Mouse (Mus musculus): Measurements from ENCODE around the gene Pxn. TPM values are rescaled to one million over a fixed set of nuclear protein-coding genes. Genes with fewer than 3 reads are reported as not detected.

The Pxn gene
- polyA plus RNA-seq, 1 experiment from 2014 or later: 28.6 TPM

DNA sequence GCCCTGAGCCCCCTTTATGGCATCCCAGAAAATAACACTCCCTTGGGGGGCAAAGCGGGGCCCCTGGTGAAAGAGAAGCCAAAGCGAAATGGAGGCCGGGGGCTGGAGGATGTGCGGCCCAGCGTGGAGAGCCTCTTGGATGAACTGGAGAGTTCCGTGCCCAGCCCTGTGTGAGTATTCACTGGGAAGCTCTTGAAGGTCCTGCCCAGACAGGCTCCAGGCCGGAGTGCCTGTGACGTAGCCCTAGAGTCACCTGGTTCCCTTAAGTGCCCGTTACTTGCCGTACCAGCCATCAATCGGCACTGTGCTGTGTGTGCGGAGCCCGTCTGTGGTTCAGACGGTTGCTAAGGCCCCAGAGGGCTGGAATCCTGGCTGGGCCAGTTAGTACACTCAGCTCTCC lies 39.2 kb downstream of the Pxn start:
- Histone ChIP-seq H3K9me3 (ENCODE audit: control insufficient read depth, low read length) (no peaks in the 10 kb centered on the region), H3K4me3 (ENCODE audit: low read depth, low read length) (no peak overlapping the region), H3K9ac (ENCODE audit: low read depth, low read length) (no peak overlapping the region; the same call in 1 of the 2 replicates), H3K4me2 (ENCODE audit: low read depth, low read length) (no peak overlapping the region), H3K27me3 (replicated peaks; ENCODE audit: control insufficient read depth, insufficient read depth, low read length) (no peaks in the 10 kb centered on the region), H3K36me3 (ENCODE audit: control insufficient read depth, insufficient read depth, low read length) (peaks cover 49% of the 10 kb centered on the region), H3K4me1 (ENCODE audit: control insufficient read depth, insufficient read depth, low read length) (peaks cover 28% of the 10 kb centered on the region), H3K27ac (replicated peaks; ENCODE audit: low read depth, low read length) (no peak overlapping the region)
- 78% methylated on average over 14 of the region's 14 CpGs for WGBS
- ATAC-seq (ENCODE audit: low read depth): no peak
- peak; percentile 30 for DNase-seq (ENCODE audit: low spot score)

- 69% methylated on average over 9 of the region's 11 CpGs for WGBS
- Histone ChIP-seq H3K4me3 (ENCODE audit: low read depth, low read length) (no peak overlapping the region), H3K9ac (ENCODE audit: low read depth, low read length) (no peak overlapping the region), H3K4me2 (ENCODE audit: low read depth, low read length) (no peak overlapping the region), H3K4me1 (ENCODE audit: control insufficient read depth, insufficient read depth, low read length) (peaks cover 28% of the 10 kb centered on the region), H3K27me3 (replicated peaks; ENCODE audit: control insufficient read depth, insufficient read depth, low read length) (no peaks in the 10 kb centered on the region), H3K36me3 (ENCODE audit: control insufficient read depth, insufficient read depth, low read length) (peaks cover 50% of the 10 kb centered on the region), H3K9me3 (ENCODE audit: control insufficient read depth, low read length) (no peaks in the 10 kb centered on the region), H3K27ac (replicated peaks; ENCODE audit: low read depth, low read length) (no peak overlapping the region; the same call in 1 of the 2 replicates)
- DNase-seq (ENCODE audit: low spot score) (no peak), ATAC-seq (ENCODE audit: low read depth) (no peak)
These were observed 40.1 kb downstream of the Pxn start for GRCm38 (mm10) chr5:115546536-115546935.

DNA sequence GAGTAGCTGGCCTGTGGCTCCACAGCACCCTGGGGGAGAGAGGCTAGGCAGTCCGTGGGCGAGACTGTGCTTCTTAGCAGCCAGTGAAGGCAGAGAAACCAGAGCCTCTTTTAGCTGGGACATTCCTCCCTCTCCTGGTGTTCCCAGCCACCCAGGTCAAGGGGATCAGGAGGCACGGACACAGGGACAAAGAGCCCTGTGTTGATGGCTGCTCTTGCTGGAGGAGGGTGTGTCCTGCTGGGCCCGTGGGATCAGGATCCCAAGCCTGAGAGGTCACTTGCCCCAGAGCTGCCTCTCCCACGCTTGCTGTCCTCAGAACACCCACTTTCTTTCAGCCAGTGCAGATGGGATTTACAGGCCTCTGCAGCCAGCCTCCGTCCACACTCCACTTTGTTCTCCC lies 40.5 kb downstream of the Pxn start:
- H3K4me3 ChIP-seq (ENCODE audit: low read depth, low read length): no peak overlapping the region
- H3K9ac ChIP-seq (ENCODE audit: low read depth, low read length): peak overlapping the region; percentile 10; the same call in 1 of the 2 replicates
- ATAC-seq (ENCODE audit: low read depth): no peak
- H3K9me3 ChIP-seq (ENCODE audit: control insufficient read depth, low read length): no peaks in the 10 kb centered on the region
- H3K4me1 ChIP-seq (ENCODE audit: control insufficient read depth, insufficient read depth, low read length): peaks cover 28% of the 10 kb centered on the region
- no peak overlapping the region for H3K4me2 ChIP-seq (ENCODE audit: low read depth, low read length)
- H3K27me3 ChIP-seq (replicated peaks; ENCODE audit: control insufficient read depth, insufficient read depth, low read length): no peaks in the 10 kb centered on the region
- H3K36me3 ChIP-seq (ENCODE audit: control insufficient read depth, insufficient read depth, low read length): peaks cover 54% of the 10 kb centered on the region
- peak; percentile 19 for DNase-seq (ENCODE audit: low spot score)
- 39% methylated on average over 5 of the region's 6 CpGs for WGBS
- H3K27ac ChIP-seq (replicated peaks; ENCODE audit: low read depth, low read length): no peak overlapping the region; the same call in 1 of the 2 replicates

DNA sequence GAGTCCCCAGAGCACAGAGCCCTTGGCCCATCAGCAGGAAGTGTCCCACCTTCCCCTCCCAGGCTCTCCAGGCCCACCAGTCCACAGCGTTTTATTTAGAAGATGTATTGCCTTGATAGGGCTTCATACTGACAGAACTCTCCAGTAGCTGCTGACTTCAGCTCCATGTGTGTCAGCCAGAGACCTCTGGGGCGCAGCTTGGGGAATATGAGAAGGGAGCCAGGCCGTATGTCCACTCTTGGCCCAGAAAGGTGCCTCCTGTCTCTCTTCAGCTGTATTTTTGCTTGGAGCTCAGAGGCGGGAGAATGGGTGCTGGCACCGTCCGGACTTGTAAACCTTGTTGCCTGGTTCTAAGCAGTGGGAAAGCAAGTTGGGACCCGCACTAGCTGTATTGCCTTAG lies 40.9 kb downstream of the Pxn start:
- no peak overlapping the region for H3K4me2 ChIP-seq (ENCODE audit: low read depth, low read length)
- peaks cover 58% of the 10 kb centered on the region for H3K36me3 ChIP-seq (ENCODE audit: control insufficient read depth, insufficient read depth, low read length)
- H3K27ac ChIP-seq (replicated peaks; ENCODE audit: low read depth, low read length): no peak overlapping the region; the same call in 1 of the 2 replicates
- DNase-seq (ENCODE audit: low spot score) (peak; percentile 41), ATAC-seq (ENCODE audit: low read depth) (no peak)
- no peaks in the 10 kb centered on the region for H3K9me3 ChIP-seq (ENCODE audit: control insufficient read depth, low read length)
- H3K9ac ChIP-seq (ENCODE audit: low read depth, low read length): 0 out of 2 replicates have a peak overlapping the region, but pooled peaks have one; percentile 10
- H3K4me1 ChIP-seq (ENCODE audit: control insufficient read depth, insufficient read depth, low read length): peaks cover 26% of the 10 kb centered on the region
- H3K27me3 ChIP-seq (replicated peaks; ENCODE audit: control insufficient read depth, insufficient read depth, low read length): no peaks in the 10 kb centered on the region
- no peak overlapping the region for H3K4me3 ChIP-seq (ENCODE audit: low read depth, low read length)
- 64% methylated on average over 7 of the region's 7 CpGs for WGBS

DNA sequence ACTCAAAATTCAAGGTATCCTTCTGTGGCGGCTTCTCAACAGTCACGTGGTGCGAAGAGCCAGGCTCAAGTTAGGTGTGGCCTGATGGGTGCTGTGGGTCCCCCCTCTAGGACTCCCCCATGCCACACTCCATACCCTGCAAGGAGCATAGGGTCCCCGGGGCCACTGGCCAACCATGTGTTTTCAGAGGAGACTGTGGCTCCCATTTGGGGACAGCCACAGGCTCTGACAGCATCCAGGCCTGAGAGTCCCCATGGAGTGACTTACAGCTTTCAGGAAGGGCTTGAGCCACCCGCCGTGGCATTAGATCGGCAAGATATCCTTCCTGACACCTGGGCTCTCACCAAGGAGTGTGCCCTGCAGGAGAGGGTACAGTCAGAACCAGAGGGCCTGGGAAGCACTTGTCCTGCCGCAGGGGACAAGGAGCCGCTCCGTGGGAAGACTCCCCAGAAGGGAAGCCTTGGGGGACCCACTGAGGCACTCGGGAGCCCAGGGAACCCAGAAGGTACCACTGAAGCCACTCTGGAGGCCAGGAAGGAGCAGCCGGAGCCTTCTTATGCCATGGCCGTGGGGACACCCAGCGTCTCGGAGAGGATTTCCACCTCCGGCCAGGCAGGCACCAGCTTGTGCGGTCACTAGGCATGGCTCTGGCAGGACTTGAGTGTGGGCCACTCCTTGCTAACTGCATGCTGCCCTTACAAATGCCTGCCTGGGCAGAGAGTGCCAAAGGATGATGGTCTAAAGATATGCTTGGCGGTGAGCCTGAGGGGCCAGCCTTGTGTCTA lies 42.2 kb downstream of the Pxn start:
- DNase-seq (ENCODE audit: low spot score): no peak
- 89% methylated on average over 18 of the region's 18 CpGs for WGBS
- Histone ChIP-seq H3K36me3 (ENCODE audit: control insufficient read depth, insufficient read depth, low read length) (peaks cover 69% of the 10 kb centered on the region), H3K9me3 (ENCODE audit: control insufficient read depth, low read length) (no peaks in the 10 kb centered on the region), H3K4me3 (ENCODE audit: low read depth, low read length) (no peak overlapping the region), H3K4me2 (ENCODE audit: low read depth, low read length) (no peak overlapping the region), H3K4me1 (ENCODE audit: control insufficient read depth, insufficient read depth, low read length) (peaks cover 13% of the 10 kb centered on the region), H3K27ac (replicated peaks; ENCODE audit: low read depth, low read length) (no peak overlapping the region), H3K9ac (ENCODE audit: low read depth, low read length) (no peak overlapping the region), H3K27me3 (replicated peaks; ENCODE audit: control insufficient read depth, insufficient read depth, low read length) (no peaks in the 10 kb centered on the region)
- ATAC-seq (ENCODE audit: low read depth): no peak

GRCm38 (mm10) chr5:115550482-115551005 lies 44.1 kb downstream of the Pxn start:
- WGBS: 78% methylated on average over 11 of the region's 11 CpGs
- no peak for DNase-seq (ENCODE audit: low spot score)
- Histone ChIP-seq H3K4me3 (ENCODE audit: low read depth, low read length) (no peak overlapping the region), H3K9ac (ENCODE audit: low read depth, low read length) (no peak overlapping the region), H3K4me1 (ENCODE audit: control insufficient read depth, insufficient read depth, low read length) (no peaks in the 10 kb centered on the region), H3K27me3 (replicated peaks; ENCODE audit: control insufficient read depth, insufficient read depth, low read length) (no peaks in the 10 kb centered on the region), H3K4me2 (ENCODE audit: low read depth, low read length) (no peak overlapping the region), H3K27ac (replicated peaks; ENCODE audit: low read depth, low read length) (no peak overlapping the region), H3K36me3 (ENCODE audit: control insufficient read depth, insufficient read depth, low read length) (peaks cover 79% of the 10 kb centered on the region), H3K9me3 (ENCODE audit: control insufficient read depth, low read length) (no peaks in the 10 kb centered on the region)
- no peak for ATAC-seq (ENCODE audit: low read depth)

GRCm38 (mm10) chr5:115551386-115551785 lies 44.9 kb downstream of the Pxn start:
- Histone ChIP-seq H3K27me3 (replicated peaks; ENCODE audit: control insufficient read depth, insufficient read depth, low read length) (no peaks in the 10 kb centered on the region), H3K9ac (ENCODE audit: low read depth, low read length) (no peak overlapping the region), H3K36me3 (ENCODE audit: control insufficient read depth, insufficient read depth, low read length) (peaks cover 73% of the 10 kb centered on the region), H3K4me2 (ENCODE audit: low read depth, low read length) (no peak overlapping the region), H3K4me1 (ENCODE audit: control insufficient read depth, insufficient read depth, low read length) (no peaks in the 10 kb centered on the region), H3K27ac (replicated peaks; ENCODE audit: low read depth, low read length) (no peak overlapping the region), H3K4me3 (ENCODE audit: low read depth, low read length) (no peak overlapping the region), H3K9me3 (ENCODE audit: control insufficient read depth, low read length) (no peaks in the 10 kb centered on the region)
- WGBS: 78% methylated on average over 11 of the region's 12 CpGs
- no peak for DNase-seq (ENCODE audit: low spot score)
- ATAC-seq (ENCODE audit: low read depth): no peak

GRCm38 (mm10) chr5:115551799-115552198 lies 45.3 kb downstream of the Pxn start:
- no peaks in the 10 kb centered on the region for H3K9me3 ChIP-seq (ENCODE audit: control insufficient read depth, low read length)
- H3K27ac ChIP-seq (replicated peaks; ENCODE audit: low read depth, low read length): no peak overlapping the region
- ATAC-seq (ENCODE audit: low read depth) (no peak), DNase-seq (ENCODE audit: low spot score) (no peak)
- WGBS: 89% methylated on average over 13 of the region's 13 CpGs
- H3K36me3 ChIP-seq (ENCODE audit: control insufficient read depth, insufficient read depth, low read length): peaks cover 69% of the 10 kb centered on the region
- H3K9ac ChIP-seq (ENCODE audit: low read depth, low read length): no peak overlapping the region
- no peak overlapping the region for H3K4me2 ChIP-seq (ENCODE audit: low read depth, low read length)
- H3K4me3 ChIP-seq (ENCODE audit: low read depth, low read length): no peak overlapping the region
- H3K27me3 ChIP-seq (replicated peaks; ENCODE audit: control insufficient read depth, insufficient read depth, low read length): no peaks in the 10 kb centered on the region
- H3K4me1 ChIP-seq (ENCODE audit: control insufficient read depth, insufficient read depth, low read length): no peaks in the 10 kb centered on the region
